Mouse (Mus musculus): ENCODE measurements around the gene Il13. TPM values are rescaled to one million over a fixed set of nuclear protein-coding genes. Genes with fewer than 3 reads are reported as not detected.
A peak's percentile ranks its signal among the peaks of the same experiment; 100 is the strongest.

Il13 gene
- polyA plus RNA-seq, 1 experiment = not detected

- Histone ChIP-seq H3K4me3 (ENCODE audit: insufficient read depth, low read length) (no peak overlapping the region), H3K27ac (ENCODE audit: insufficient read depth, low read length) (no peak overlapping the region), H3K4me1 (ENCODE audit: control insufficient read depth, insufficient read depth, low read length) (no peaks in the 10 kb centered on the region)
- TF ChIP-seq CTCF (IDR thresholded peaks at IDR 0.05; ENCODE audit: extremely low read depth, insufficient read depth, low read length) = no peak
- TF ChIP-seq POLR2A (IDR thresholded peaks at IDR 0.05; ENCODE audit: extremely low read depth, insufficient read depth, low read length) = no peak
These were observed 22.2 kb upstream of the Il13 start for GRCm38 (mm10) chr11:53656558-53657202.

GRCm38 (mm10) chr11:53655043-53655442 is 20.5 kb upstream of the Il13 start:
- H3K4me1 ChIP-seq (ENCODE audit: control insufficient read depth, insufficient read depth, low read length) = no peaks in the 10 kb centered on the region
- no peak overlapping the region for H3K27ac ChIP-seq (ENCODE audit: insufficient read depth, low read length)
- no peak for TF ChIP-seq POLR2A (IDR thresholded peaks at IDR 0.05; ENCODE audit: extremely low read depth, insufficient read depth, low read length)
- no peak for TF ChIP-seq CTCF (IDR thresholded peaks at IDR 0.05; ENCODE audit: extremely low read depth, insufficient read depth, low read length)
- no peak overlapping the region for H3K4me3 ChIP-seq (ENCODE audit: insufficient read depth, low read length)

GRCm38 (mm10) chr11:53652427-53652826 is 17.9 kb upstream of the Il13 start:
- TF ChIP-seq CTCF (IDR thresholded peaks at IDR 0.05; ENCODE audit: extremely low read depth, insufficient read depth, low read length) (no peak), POLR2A (IDR thresholded peaks at IDR 0.05; ENCODE audit: extremely low read depth, insufficient read depth, low read length) (no peak)
- Histone ChIP-seq H3K27ac (ENCODE audit: insufficient read depth, low read length) (no peak overlapping the region), H3K4me3 (ENCODE audit: insufficient read depth, low read length) (no peak overlapping the region), H3K4me1 (ENCODE audit: control insufficient read depth, insufficient read depth, low read length) (no peaks in the 10 kb centered on the region)

GRCm38 (mm10) chr11:53651441-53651840 is 16.9 kb upstream of the Il13 start:
- no peak overlapping the region for H3K27ac ChIP-seq (ENCODE audit: insufficient read depth, low read length)
- no peaks in the 10 kb centered on the region for H3K4me1 ChIP-seq (ENCODE audit: control insufficient read depth, insufficient read depth, low read length)
- TF ChIP-seq POLR2A (IDR thresholded peaks at IDR 0.05; ENCODE audit: extremely low read depth, insufficient read depth, low read length) = no peak
- TF ChIP-seq CTCF (IDR thresholded peaks at IDR 0.05; ENCODE audit: extremely low read depth, insufficient read depth, low read length) = no peak
- H3K4me3 ChIP-seq (ENCODE audit: insufficient read depth, low read length) = no peak overlapping the region

- TF ChIP-seq CTCF (IDR thresholded peaks at IDR 0.05; ENCODE audit: extremely low read depth, insufficient read depth, low read length) (no peak), POLR2A (IDR thresholded peaks at IDR 0.05; ENCODE audit: extremely low read depth, insufficient read depth, low read length) (no peak)
- Histone ChIP-seq H3K27ac (ENCODE audit: insufficient read depth, low read length) (no peak overlapping the region), H3K4me1 (ENCODE audit: control insufficient read depth, insufficient read depth, low read length) (no peaks in the 10 kb centered on the region), H3K4me3 (ENCODE audit: insufficient read depth, low read length) (no peak overlapping the region)
These were observed 9.5 kb upstream of the Il13 start for GRCm38 (mm10) chr11:53644017-53644416.

- TF ChIP-seq POLR2A (IDR thresholded peaks at IDR 0.05; ENCODE audit: extremely low read depth, insufficient read depth, low read length) (no peak), CTCF (IDR thresholded peaks at IDR 0.05; ENCODE audit: extremely low read depth, insufficient read depth, low read length) (peak; percentile 17; the same call in 1 of the 2 replicates)
- no peak overlapping the region for H3K4me3 ChIP-seq (ENCODE audit: insufficient read depth, low read length)
- no peaks in the 10 kb centered on the region for H3K4me1 ChIP-seq (ENCODE audit: control insufficient read depth, insufficient read depth, low read length)
- no peak overlapping the region for H3K27ac ChIP-seq (ENCODE audit: insufficient read depth, low read length)
These were observed 8.3 kb upstream of the Il13 start for GRCm38 (mm10) chr11:53642744-53643279.

- Histone ChIP-seq H3K4me1 (ENCODE audit: control insufficient read depth, insufficient read depth, low read length) (no peaks in the 10 kb centered on the region), H3K4me3 (ENCODE audit: insufficient read depth, low read length) (no peak overlapping the region), H3K27ac (ENCODE audit: insufficient read depth, low read length) (no peak overlapping the region)
- TF ChIP-seq POLR2A (IDR thresholded peaks at IDR 0.05; ENCODE audit: extremely low read depth, insufficient read depth, low read length) (no peak), CTCF (IDR thresholded peaks at IDR 0.05; ENCODE audit: extremely low read depth, insufficient read depth, low read length) (no peak)
These were observed 3.3 kb upstream of the Il13 start for GRCm38 (mm10) chr11:53637803-53638260.

- Histone ChIP-seq H3K4me1 (ENCODE audit: control insufficient read depth, insufficient read depth, low read length) (no peaks in the 10 kb centered on the region), H3K4me3 (ENCODE audit: insufficient read depth, low read length) (no peak overlapping the region), H3K27ac (ENCODE audit: insufficient read depth, low read length) (no peak overlapping the region)
- TF ChIP-seq CTCF (IDR thresholded peaks at IDR 0.05; ENCODE audit: extremely low read depth, insufficient read depth, low read length) (no peak), POLR2A (IDR thresholded peaks at IDR 0.05; ENCODE audit: extremely low read depth, insufficient read depth, low read length) (no peak)
These were observed 2.7 kb upstream of the Il13 start for GRCm38 (mm10) chr11:53637046-53637802.

- TF ChIP-seq CTCF (IDR thresholded peaks at IDR 0.05; ENCODE audit: extremely low read depth, insufficient read depth, low read length) = no peak
- no peak for TF ChIP-seq POLR2A (IDR thresholded peaks at IDR 0.05; ENCODE audit: extremely low read depth, insufficient read depth, low read length)
- H3K27ac ChIP-seq (ENCODE audit: insufficient read depth, low read length) = no peak overlapping the region
- peak overlapping the region; percentile 17; the same call in 1 of the 2 replicates for H3K4me3 ChIP-seq (ENCODE audit: insufficient read depth, low read length)
- H3K4me1 ChIP-seq (ENCODE audit: control insufficient read depth, insufficient read depth, low read length) = no peaks in the 10 kb centered on the region
These were observed 1.7 kb upstream of the Il13 start for GRCm38 (mm10) chr11:53636183-53636646.
